Mouse (Mus musculus) kidney, postnatal 25 days (tissue): ENCODE measurements around the gene Btg1.

Experiments
- DNase-seq, 2 experiments: peaks; one replicate each; pipeline ENCODE4 v3.0.0; 2021; ENCODE audit warnings: mixed read lengths in 2 of 2

Btg1 gene

GRCm38 (mm10) chr10:96616709-96617116, at the start of gene Btg1:
Btg1 (plus strand) TSS chr10:96617006.
- DNase-seq = peak; percentile 99 to 100

- no peak for DNase-seq
Observed at GRCm38 (mm10) chr10:96569469-96569868, 47.3 kb upstream of the Btg1 start.

- DNase-seq = no peak
Observed at GRCm38 (mm10) chr10:96571176-96571575, 45.6 kb upstream of the Btg1 start.

GRCm38 (mm10) chr10:96574786-96575185, 42.0 kb upstream of the Btg1 start:
- DNase-seq = no peak

GRCm38 (mm10) chr10:96575338-96575737, 41.5 kb upstream of the Btg1 start:
- no peak for DNase-seq

GRCm38 (mm10) chr10:96578924-96579323, 37.9 kb upstream of the Btg1 start:
- DNase-seq = no peak

- no peak for DNase-seq
Observed at GRCm38 (mm10) chr10:96579436-96579835, 37.4 kb upstream of the Btg1 start.

GRCm38 (mm10) chr10:96580246-96580645, 36.6 kb upstream of the Btg1 start:
- no peak for DNase-seq

GRCm38 (mm10) chr10:96581232-96581631, 35.6 kb upstream of the Btg1 start:
- DNase-seq = no peak

GRCm38 (mm10) chr10:96586191-96586880, 30.5 kb upstream of the Btg1 start:
- DNase-seq = no peak

GRCm38 (mm10) chr10:96586881-96587217, 30.0 kb upstream of the Btg1 start:
- DNase-seq = no peak

GRCm38 (mm10) chr10:96588233-96588632, 28.6 kb upstream of the Btg1 start:
- no peak for DNase-seq

GRCm38 (mm10) chr10:96589781-96590180, 27.0 kb upstream of the Btg1 start:
- DNase-seq = no peak

- DNase-seq = no peak
Observed at GRCm38 (mm10) chr10:96592089-96592488, 24.7 kb upstream of the Btg1 start.

GRCm38 (mm10) chr10:96595435-96596132, 21.2 kb upstream of the Btg1 start:
- DNase-seq = no peak

- DNase-seq = no peak
Observed at GRCm38 (mm10) chr10:96596411-96596810, 20.4 kb upstream of the Btg1 start.

- no peak for DNase-seq
Observed at GRCm38 (mm10) chr10:96599641-96600040, 17.2 kb upstream of the Btg1 start.

GRCm38 (mm10) chr10:96601670-96602069, 15.1 kb upstream of the Btg1 start:
- DNase-seq = no peak

GRCm38 (mm10) chr10:96602339-96602738, 14.5 kb upstream of the Btg1 start:
- DNase-seq = no peak

GRCm38 (mm10) chr10:96605168-96605567, 11.6 kb upstream of the Btg1 start:
- no peak for DNase-seq

- DNase-seq = no peak
Observed at GRCm38 (mm10) chr10:96605856-96606255, 10.9 kb upstream of the Btg1 start.

- DNase-seq = no peak
Observed at GRCm38 (mm10) chr10:96607617-96608185, 9.1 kb upstream of the Btg1 start.

GRCm38 (mm10) chr10:96609356-96610345, 7.2 kb upstream of the Btg1 start:
- no peak for DNase-seq
